Mouse (Mus musculus) midbrain, embryonic 10.5 days (tissue): ENCODE data around the gene Dazap1. TPM values are rescaled to one million over a fixed set of nuclear protein-coding genes. Genes with fewer than 3 reads are reported as not detected.

Source experiments
- DNase-seq: peaks from one replicate; pipeline ENCODE4 v3.0.0-alpha.2; 2017; ENCODE audit warnings: low spot score
- H3K27ac ChIP-seq: fragments of 300-500 bp; sonication (generic); replicated peaks from 2 replicates; pipeline ENCODE4 v1.5.1; 2016; ENCODE audit warnings: mild to moderate bottlenecking
- H3K27me3 ChIP-seq: fragments of 300-500 bp; sonication (generic); 2 replicates; pipeline ENCODE4 v1.6.1; 2016; ENCODE audit warnings: low read depth, mild to moderate bottlenecking; ENCODE audit not compliant: poor library complexity, severe bottlenecking
- H3K36me3 ChIP-seq: fragments of 300-500 bp; sonication (generic); 2 replicates; pipeline ENCODE4 v1.6.1; 2016; ENCODE audit warnings: mild to moderate bottlenecking, moderate library complexity
- H3K4me1 ChIP-seq: fragments of 300-500 bp; sonication (generic); 2 replicates; pipeline ENCODE4 v1.6.1; 2016
- H3K4me3 ChIP-seq: fragments of 300-500 bp; sonication (generic); 2 replicates; pipeline ENCODE4 v1.5.1; 2016; ENCODE audit warnings: mild to moderate bottlenecking, moderate library complexity
- H3K9me3 ChIP-seq: fragments of 300-500 bp; sonication (generic); replicated peaks from 2 replicates; pipeline ENCODE4 v1.6.1; 2016; ENCODE audit warnings: mild to moderate bottlenecking
- WGBS: fragments of 180-500 bp; shearing (Covaris S2); methylation state at CpG from one replicate; pipeline ENCODE4 v1.1.7; 2016; 5-methylcytosine and 5-hydroxymethylcytosine counted together
- polyA plus RNA-seq: library from polyadenylated mRNA; unstranded; fragments of >200 nt; fragmentation: Nextera tagmentation; extraction: Ambion mirVana; gene quantifications from 2 replicates; pipeline ENCODE4 v1.2.1, GENCODE M21; 2016

The Dazap1 gene
- polyA plus RNA-seq, 1 experiment from 2014 or later: 43.7 TPM

- Histone ChIP-seq H3K27me3 (peaks cover 76% of the 10 kb centered on the region), H3K4me3 (0 out of 2 replicates have a peak overlapping the region, but pooled peaks have one; percentile 0), H3K36me3 (peaks cover 97% of the 10 kb centered on the region), H3K4me1 (peaks cover 32% of the 10 kb centered on the region), H3K9me3 (no peaks in the 10 kb centered on the region), H3K27ac (no peak overlapping the region)
- 66% methylated on average over 20 of the region's 20 CpGs for WGBS
- no peak for DNase-seq
Measured at GRCm38 (mm10) chr10:80313627-80314201, 52.4 kb downstream of the Dazap1 start.

- Histone ChIP-seq H3K4me3 (0 out of 2 replicates have a peak overlapping the region, but pooled peaks have one; percentile 12), H3K9me3 (no peaks in the 10 kb centered on the region), H3K27me3 (peaks cover 76% of the 10 kb centered on the region), H3K36me3 (peaks cover 96% of the 10 kb centered on the region), H3K4me1 (peaks cover 40% of the 10 kb centered on the region), H3K27ac (no peak overlapping the region)
- no peak for DNase-seq
- 52% methylated on average over 16 of the region's 16 CpGs for WGBS
Measured at GRCm38 (mm10) chr10:80314494-80315001, 53.3 kb downstream of the Dazap1 start.

DNA sequence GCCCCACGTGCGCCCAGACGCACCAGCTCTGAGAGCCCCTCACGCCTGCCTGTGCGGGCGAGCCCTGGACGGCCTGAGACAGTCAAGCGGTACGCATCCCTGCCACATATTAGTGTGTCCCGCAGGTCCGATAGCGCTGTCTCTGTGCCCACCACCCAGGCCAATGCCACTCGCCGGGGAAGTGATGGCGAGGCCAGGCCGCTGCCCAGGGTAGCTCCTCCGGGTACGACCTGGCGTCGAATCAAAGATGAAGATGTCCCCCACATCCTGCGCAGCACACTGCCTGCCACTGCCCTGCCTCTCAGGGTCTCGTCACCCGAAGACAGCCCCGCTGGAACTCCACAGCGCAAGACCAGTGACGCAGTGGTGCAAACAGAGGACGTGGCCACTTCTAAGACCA is 54.0 kb downstream of the Dazap1 start:
- 0 out of 2 replicates have a peak overlapping the region, but pooled peaks have one; percentile 25 for H3K27ac ChIP-seq
- 49% methylated on average over 27 of the region's 27 CpGs for WGBS
- DNase-seq: no peak
- peaks cover 90% of the 10 kb centered on the region for H3K36me3 ChIP-seq
- peak overlapping the region; percentile 12; the same call in 1 of the 2 replicates for H3K4me3 ChIP-seq
- H3K4me1 ChIP-seq: peaks cover 46% of the 10 kb centered on the region
- peaks cover 76% of the 10 kb centered on the region for H3K27me3 ChIP-seq
- no peaks in the 10 kb centered on the region for H3K9me3 ChIP-seq

- Histone ChIP-seq H3K4me3 (0 out of 2 replicates have a peak overlapping the region, but pooled peaks have one; percentile 5), H3K27me3 (peaks cover 65% of the 10 kb centered on the region), H3K27ac (no peak overlapping the region), H3K9me3 (no peaks in the 10 kb centered on the region), H3K4me1 (peaks cover 55% of the 10 kb centered on the region), H3K36me3 (peaks cover 80% of the 10 kb centered on the region)
- DNase-seq: no peak
- 46% methylated on average over 11 of the region's 11 CpGs for WGBS
Measured at GRCm38 (mm10) chr10:80316359-80316781, 55.1 kb downstream of the Dazap1 start.

- Histone ChIP-seq H3K27me3 (peaks cover 63% of the 10 kb centered on the region), H3K27ac (no peak overlapping the region), H3K4me3 (0 out of 2 replicates have a peak overlapping the region, but pooled peaks have one; percentile 18), H3K4me1 (peaks cover 61% of the 10 kb centered on the region), H3K9me3 (no peaks in the 10 kb centered on the region), H3K36me3 (peaks cover 73% of the 10 kb centered on the region)
- 65% methylated on average over 10 of the region's 10 CpGs for WGBS
- no peak for DNase-seq
Measured at GRCm38 (mm10) chr10:80317011-80317410, 55.7 kb downstream of the Dazap1 start.

DNA sequence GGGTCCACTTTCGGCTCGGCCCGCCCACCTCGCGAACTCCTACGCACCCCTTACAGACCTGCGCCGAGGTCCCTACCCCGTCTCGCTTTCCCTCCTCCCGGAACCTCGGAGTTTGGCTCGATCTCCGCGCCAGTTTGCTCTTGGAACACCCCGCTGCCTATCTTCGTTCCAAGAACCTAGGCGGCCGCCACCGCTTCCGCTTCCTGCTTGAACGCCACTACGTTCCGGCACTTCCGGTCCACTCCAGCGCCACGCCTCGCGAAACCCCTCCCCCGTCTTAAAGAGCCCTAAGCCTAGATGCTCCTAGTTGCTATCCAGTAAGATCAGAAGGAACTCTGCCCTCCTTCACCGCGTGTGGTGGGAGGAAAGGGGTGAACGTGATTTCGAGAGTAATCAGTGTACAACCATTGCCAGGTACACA is 59.1 kb downstream of the Dazap1 start, which contains the start of gene 2310011J03Rik:
Gene 2310011J03Rik (minus strand): TSS at position 198 of the 421 bp plus-strand sequence.
- H3K4me3 ChIP-seq: peak within 1 kb of the TSS; percentile 77
- H3K36me3 ChIP-seq: peaks cover 40% of the 10 kb centered on the region
- peak; percentile 92 for DNase-seq
- WGBS: under 1% methylated on average over 34 of the region's 34 CpGs
- H3K9me3 ChIP-seq: no peaks in the 10 kb centered on the region
- peak within 1 kb of the TSS; percentile 77 for H3K27ac ChIP-seq
- peaks cover 66% of the 10 kb centered on the region for H3K4me1 ChIP-seq
- peaks cover 57% of the 10 kb centered on the region for H3K27me3 ChIP-seq

GRCm38 (mm10) chr10:80321014-80321669 is 59.9 kb downstream of the Dazap1 start:
- Histone ChIP-seq H3K4me1 (peaks cover 60% of the 10 kb centered on the region), H3K27me3 (peaks cover 57% of the 10 kb centered on the region), H3K27ac (peak overlapping the region; percentile 77; the same call in 1 of the 2 replicates), H3K9me3 (no peaks in the 10 kb centered on the region), H3K36me3 (peaks cover 32% of the 10 kb centered on the region), H3K4me3 (0 out of 2 replicates have a peak overlapping the region, but pooled peaks have one; percentile 77)
- 75% methylated on average over 6 of the region's 6 CpGs for WGBS
- DNase-seq: no peak

DNA sequence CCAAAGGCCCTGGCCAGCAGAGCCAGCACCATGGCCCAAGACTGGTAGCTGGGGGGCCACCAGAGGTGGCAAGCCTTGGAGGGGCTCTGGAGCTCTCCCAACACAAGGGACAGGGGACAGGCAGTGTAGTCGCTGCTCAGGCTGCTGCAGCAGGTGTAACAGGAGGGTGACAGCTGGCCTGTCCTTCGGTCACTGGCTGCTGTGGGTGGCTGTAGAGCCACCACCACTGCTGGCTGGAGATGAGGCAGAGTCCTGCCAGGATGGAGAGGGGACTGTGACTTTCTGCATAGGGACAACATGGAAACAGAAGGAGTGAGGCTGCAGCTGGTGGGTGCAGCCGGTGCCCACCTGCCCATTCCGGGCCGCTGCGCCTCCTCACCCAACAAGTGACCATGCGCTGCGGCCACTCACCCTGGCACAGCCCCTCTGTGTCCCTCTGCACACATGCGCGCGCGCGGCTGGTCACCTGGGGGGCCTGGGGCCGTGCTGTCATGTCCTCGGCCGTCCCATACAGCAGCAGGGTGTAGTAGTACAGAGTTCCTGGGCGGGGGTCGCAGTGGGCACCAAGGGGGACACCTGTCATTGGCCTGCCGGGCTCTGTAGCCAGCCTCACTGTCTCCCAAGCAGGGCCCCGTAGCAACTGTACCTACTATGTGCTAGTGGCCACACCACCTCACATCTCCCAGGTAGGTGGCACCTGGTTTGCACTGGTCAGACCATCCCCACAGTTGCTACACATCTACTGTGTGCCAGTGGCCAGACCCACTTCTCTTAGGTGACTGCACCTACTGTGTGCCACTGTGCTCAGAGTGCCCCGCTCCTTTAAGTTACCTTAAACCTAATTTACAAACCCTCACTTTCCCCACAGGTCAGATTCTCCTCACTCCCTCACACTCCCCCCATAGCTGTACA is 60.6 kb downstream of the Dazap1 start:
- Histone ChIP-seq H3K4me3 (peak overlapping the region; percentile 68), H3K9me3 (no peaks in the 10 kb centered on the region), H3K4me1 (peaks cover 57% of the 10 kb centered on the region), H3K36me3 (peaks cover 25% of the 10 kb centered on the region), H3K27me3 (peaks cover 55% of the 10 kb centered on the region), H3K27ac (0 out of 2 replicates have a peak overlapping the region, but pooled peaks have one; percentile 83)
- DNase-seq: no peak
- WGBS: 91% methylated on average over 21 of the region's 21 CpGs

DNA sequence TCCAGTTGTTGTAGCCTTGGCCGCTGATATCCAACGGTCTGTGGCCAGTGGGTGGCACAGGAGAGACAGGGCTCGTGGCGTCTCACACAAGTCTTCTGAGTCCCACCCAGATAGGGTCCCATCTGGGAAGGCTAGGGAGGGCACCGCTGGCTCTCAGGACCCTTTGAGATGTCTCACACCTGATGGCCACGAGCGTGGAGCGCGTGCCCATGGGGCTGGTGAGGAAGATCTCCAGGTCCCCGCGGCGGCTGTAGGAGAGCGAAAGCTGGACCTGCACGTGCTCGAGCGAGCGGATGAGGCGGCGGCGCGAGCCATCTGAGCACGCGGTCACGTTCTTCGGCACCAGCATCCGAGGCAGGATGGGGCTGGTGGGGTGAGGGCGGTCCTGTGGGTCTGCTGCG is 61.5 kb downstream of the Dazap1 start:
- no peaks in the 10 kb centered on the region for H3K9me3 ChIP-seq
- peak overlapping the region; percentile 68 for H3K4me3 ChIP-seq
- H3K36me3 ChIP-seq: peaks cover 16% of the 10 kb centered on the region
- H3K27me3 ChIP-seq: peaks cover 51% of the 10 kb centered on the region
- 7% methylated on average over 28 of the region's 28 CpGs for WGBS
- DNase-seq: no peak
- H3K4me1 ChIP-seq: peaks cover 57% of the 10 kb centered on the region
- peak overlapping the region; percentile 83 for H3K27ac ChIP-seq

GRCm38 (mm10) chr10:80323261-80324119 is 62.2 kb downstream of the Dazap1 start:
- H3K27me3 ChIP-seq: peaks cover 55% of the 10 kb centered on the region
- peak; percentile 56 for DNase-seq
- H3K4me1 ChIP-seq: peaks cover 57% of the 10 kb centered on the region
- H3K27ac ChIP-seq: peak overlapping the region; percentile 83
- 2% methylated on average over 46 of the region's 46 CpGs for WGBS
- H3K36me3 ChIP-seq: peaks cover 9% of the 10 kb centered on the region
- H3K4me3 ChIP-seq: peak overlapping the region; percentile 68
- no peaks in the 10 kb centered on the region for H3K9me3 ChIP-seq
